Mouse (Mus musculus): ENCODE data around the gene Bcar3. TPM values are rescaled to one million over a fixed set of nuclear protein-coding genes. Genes with fewer than 3 reads are reported as not detected.
A peak's percentile ranks its signal among the peaks of the same experiment; 100 is the strongest.

The Bcar3 gene
- total and polyA plus RNA-seq, 3 experiments = 47.4 to 61.2 (median 52.0) TPM

DNA sequence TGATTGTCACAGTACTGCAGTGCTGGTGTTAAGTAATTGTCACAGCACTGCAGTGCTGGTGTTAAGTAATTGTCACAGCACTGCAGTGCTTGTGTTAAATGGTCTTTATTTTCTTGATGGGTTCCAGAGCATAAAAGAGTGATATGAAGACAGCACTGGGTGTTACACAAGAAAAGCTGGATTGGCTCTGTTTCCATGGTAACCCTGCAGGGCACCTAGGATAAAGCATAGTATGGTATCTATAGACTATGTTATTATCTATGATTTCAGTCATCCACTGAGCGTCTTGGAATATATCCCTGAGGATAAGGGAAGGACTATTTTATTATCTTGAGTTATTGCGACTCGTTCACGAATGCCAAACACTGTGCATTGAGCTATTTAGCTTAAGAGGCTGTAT lies 162.9 kb downstream of the Bcar3 start:
- in situ Hi-C loops (cut with MboI; ENCODE audit: low pct_ligation_motif_present, low pct_unique_long_range_greater_than_20kb, low sequenced_read_pairs) (loop anchor here (5.0 kb wide), 1 partner anchor 35 kb away; no protein-coding TSS in a partner anchor), dilution Hi-C loops (cut with MboI; ENCODE audit: extremely low pct_ligation_motif_present, extremely low pct_unique_long_range_greater_than_20kb, low sequenced_read_pairs) (no loop called here)
- TF ChIP-seq MAX (IDR thresholded peaks at IDR 0.05; ENCODE audit: low read length) (no peak), RCOR1 (conservative IDR thresholded peaks at IDR 0.05; ENCODE audit: low read depth, low read length) (no peak), CHD2 (IDR thresholded peaks at IDR 0.05; ENCODE audit: low read length) (no peak), MXI1 (IDR thresholded peaks at IDR 0.05; ENCODE audit: low read depth, low read length) (no peak), ZKSCAN1 (IDR thresholded peaks at IDR 0.05; ENCODE audit: borderline replicate concordance, low read depth, low read length) (no peak), NELFE (IDR thresholded peaks at IDR 0.05; ENCODE audit: low read depth, low read length) (no peak)
- Histone ChIP-seq H3K4me1 (ENCODE audit: control insufficient read depth in 1 of 2, insufficient read depth in 2 of 2) (peaks cover 31 to 81% of the 10 kb centered on the region in 2 experiments), H3K79me2 (replicated peaks; ENCODE audit: control insufficient read depth, extremely low read depth, insufficient read depth, poor library complexity, severe bottlenecking) (peaks cover 36% of the 10 kb centered on the region), H3K27ac (ENCODE audit: insufficient read depth, low read depth) (no peak overlapping the region), H3K27me3 (replicated peaks) (no peaks in the 10 kb centered on the region), H3K4me3 (replicated peaks in 1 of 3; ENCODE audit: low read depth in 2 of 3, low read length in 2 of 3, poor library complexity in 1 of 3) (no peak overlapping the region), H3K9ac (ENCODE audit: insufficient read depth, low read depth) (no peak overlapping the region), H3K4me2 (ENCODE audit: insufficient read depth, low read depth, poor library complexity, severe bottlenecking) (no peak overlapping the region), H3K9me3 (replicated peaks; ENCODE audit: low read length) (no peaks in the 10 kb centered on the region), H3K36me3 (replicated peaks in 1 of 2; ENCODE audit: control insufficient read depth in 1 of 2, insufficient read depth in 1 of 2, low read length in 1 of 2) (peaks cover 18 to 70% of the 10 kb centered on the region in 2 experiments)
- DNase-seq (ENCODE audit: extremely low read depth) = no peak

DNA sequence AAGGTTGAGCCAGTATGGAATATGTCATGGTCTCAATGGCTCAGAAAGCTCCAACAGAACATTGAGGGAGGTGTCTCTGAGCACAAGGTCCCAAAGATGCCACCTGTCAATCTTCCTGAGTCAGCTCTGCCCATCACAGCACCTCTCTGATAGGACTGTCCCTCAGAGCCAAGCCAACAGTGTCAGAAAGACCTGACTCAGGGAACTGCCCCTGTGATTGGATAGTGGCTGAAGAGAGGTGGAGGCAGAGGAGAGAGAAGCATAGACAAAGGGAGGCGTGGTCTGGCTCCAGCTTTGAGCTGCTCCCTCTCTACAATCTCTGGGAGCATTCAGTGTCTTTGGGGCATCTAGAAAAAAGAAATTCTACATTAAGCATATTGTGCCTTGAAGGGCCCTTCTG lies 163.8 kb downstream of the Bcar3 start:
- H3K9ac ChIP-seq (ENCODE audit: insufficient read depth, low read depth) = no peak overlapping the region
- dilution Hi-C loops (cut with MboI; ENCODE audit: extremely low pct_ligation_motif_present, extremely low pct_unique_long_range_greater_than_20kb, low sequenced_read_pairs) = no loop called here
- H3K4me1 ChIP-seq (ENCODE audit: control insufficient read depth in 1 of 2, insufficient read depth in 2 of 2) = peaks cover 33 to 91% of the 10 kb centered on the region in 2 experiments
- H3K27me3 ChIP-seq (replicated peaks) = no peaks in the 10 kb centered on the region
- peak; percentile 69 for DNase-seq (ENCODE audit: extremely low read depth)
- TF ChIP-seq POLR2AphosphoS2 (IDR thresholded peaks at IDR 0.05; ENCODE audit: low read depth, low read length) = no peak
- no peak for TF ChIP-seq ZMIZ1 (IDR thresholded peaks at IDR 0.05; ENCODE audit: low read depth, low read length)
- no peak for TF ChIP-seq NELFE (IDR thresholded peaks at IDR 0.05; ENCODE audit: low read depth, low read length)
- TF ChIP-seq RAD21 (IDR thresholded peaks at IDR 0.05; ENCODE audit: low read depth, low read length) = no peak
- TF ChIP-seq CTCF (conservative IDR thresholded peaks at IDR 0.05 in 1 of 2, IDR thresholded peaks at IDR 0.05 in 1 of 2; ENCODE audit: low read depth in 2 of 2, low read length in 2 of 2) = no peak
- no peak for TF ChIP-seq CHD1 (IDR thresholded peaks at IDR 0.05; ENCODE audit: low read depth, low read length)
- no peak for TF ChIP-seq BHLHE40 (IDR thresholded peaks at IDR 0.05; ENCODE audit: low read depth, low read length)
- TF ChIP-seq ZNF384 (IDR thresholded peaks at IDR 0.05; ENCODE audit: low read depth, low read length) = no peak
- no peak for TF ChIP-seq GABPA (IDR thresholded peaks at IDR 0.05; ENCODE audit: insufficient replicate concordance, low read depth, low read length)
- no peak for TF ChIP-seq MEF2A (IDR thresholded peaks at IDR 0.05; ENCODE audit: borderline replicate concordance, low read depth, low read length)
- no peak for TF ChIP-seq MXI1 (IDR thresholded peaks at IDR 0.05; ENCODE audit: low read depth, low read length)
- in situ Hi-C loops (cut with MboI; ENCODE audit: low pct_ligation_motif_present, low pct_unique_long_range_greater_than_20kb, low sequenced_read_pairs) = loop anchor here (5.0 kb wide), 1 partner anchor 35 kb away; no protein-coding TSS in a partner anchor
- peaks cover 36% of the 10 kb centered on the region for H3K79me2 ChIP-seq (replicated peaks; ENCODE audit: control insufficient read depth, extremely low read depth, insufficient read depth, poor library complexity, severe bottlenecking)
- peaks cover 17 to 60% of the 10 kb centered on the region in 2 experiments for H3K36me3 ChIP-seq (replicated peaks in 1 of 2; ENCODE audit: control insufficient read depth in 1 of 2, insufficient read depth in 1 of 2, low read length in 1 of 2)
- H3K27ac ChIP-seq (ENCODE audit: insufficient read depth, low read depth) = peak overlapping the region; percentile 64; the same call in 1 of the 2 replicates
- H3K9me3 ChIP-seq (replicated peaks; ENCODE audit: low read length) = no peaks in the 10 kb centered on the region
- H3K4me2 ChIP-seq (ENCODE audit: insufficient read depth, low read depth, poor library complexity, severe bottlenecking) = no peak overlapping the region
- H3K4me3 ChIP-seq (replicated peaks in 1 of 3; ENCODE audit: low read depth in 2 of 3, low read length in 2 of 3, poor library complexity in 1 of 3) = no peak overlapping the region
